Mouse (Mus musculus): ENCODE measurements around the gene Dtd1. TPM values are rescaled to one million over a fixed set of nuclear protein-coding genes. Genes with fewer than 3 reads are reported as not detected.

Gene Dtd1
- polyA plus RNA-seq, 1 experiment from 2014 or later, result 47.9 TPM

DNA sequence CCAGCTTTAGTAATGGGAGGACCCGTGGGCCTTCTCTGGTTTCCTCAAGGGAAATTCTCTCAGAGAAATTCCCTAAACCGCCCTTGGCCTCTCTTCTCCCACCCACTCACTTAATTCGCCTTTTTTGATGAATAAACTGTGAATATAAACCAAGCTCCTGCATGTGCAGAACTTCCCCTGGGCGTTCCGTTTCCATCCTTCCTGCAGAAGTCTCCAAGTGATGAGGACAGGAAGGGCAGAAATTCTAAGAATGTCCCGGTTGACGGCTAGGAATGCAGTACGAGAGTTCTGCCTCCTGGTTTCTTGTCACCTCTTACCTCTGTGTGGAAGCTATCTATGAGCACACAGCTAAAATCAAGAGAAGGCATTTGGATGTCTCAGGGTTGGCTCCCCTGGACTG, 197.8 kb downstream of the Dtd1 start:
- Histone ChIP-seq H3K9me3 (ENCODE audit: control insufficient read depth, low read length) (no peaks in the 10 kb centered on the region), H3K4me1 (ENCODE audit: control insufficient read depth, insufficient read depth, low read length) (no peaks in the 10 kb centered on the region), H3K27ac (ENCODE audit: low read depth, low read length) (no peak overlapping the region), H3K4me2 (replicated peaks; ENCODE audit: low read depth, low read length) (no peak overlapping the region), H3K9ac (ENCODE audit: low read depth, low read length) (no peak overlapping the region), H3K4me3 (ENCODE audit: low read length) (no peak overlapping the region), H3K36me3 (ENCODE audit: control insufficient read depth, insufficient read depth, low read length) (no peaks in the 10 kb centered on the region), H3K27me3 (ENCODE audit: control insufficient read depth, insufficient read depth, low read length) (no peaks in the 10 kb centered on the region)
- 70% methylated on average over 8 of the region's 8 CpGs for WGBS
- ATAC-seq (ENCODE audit: low FRiP score, low TSS enrichment), result no peak

DNA sequence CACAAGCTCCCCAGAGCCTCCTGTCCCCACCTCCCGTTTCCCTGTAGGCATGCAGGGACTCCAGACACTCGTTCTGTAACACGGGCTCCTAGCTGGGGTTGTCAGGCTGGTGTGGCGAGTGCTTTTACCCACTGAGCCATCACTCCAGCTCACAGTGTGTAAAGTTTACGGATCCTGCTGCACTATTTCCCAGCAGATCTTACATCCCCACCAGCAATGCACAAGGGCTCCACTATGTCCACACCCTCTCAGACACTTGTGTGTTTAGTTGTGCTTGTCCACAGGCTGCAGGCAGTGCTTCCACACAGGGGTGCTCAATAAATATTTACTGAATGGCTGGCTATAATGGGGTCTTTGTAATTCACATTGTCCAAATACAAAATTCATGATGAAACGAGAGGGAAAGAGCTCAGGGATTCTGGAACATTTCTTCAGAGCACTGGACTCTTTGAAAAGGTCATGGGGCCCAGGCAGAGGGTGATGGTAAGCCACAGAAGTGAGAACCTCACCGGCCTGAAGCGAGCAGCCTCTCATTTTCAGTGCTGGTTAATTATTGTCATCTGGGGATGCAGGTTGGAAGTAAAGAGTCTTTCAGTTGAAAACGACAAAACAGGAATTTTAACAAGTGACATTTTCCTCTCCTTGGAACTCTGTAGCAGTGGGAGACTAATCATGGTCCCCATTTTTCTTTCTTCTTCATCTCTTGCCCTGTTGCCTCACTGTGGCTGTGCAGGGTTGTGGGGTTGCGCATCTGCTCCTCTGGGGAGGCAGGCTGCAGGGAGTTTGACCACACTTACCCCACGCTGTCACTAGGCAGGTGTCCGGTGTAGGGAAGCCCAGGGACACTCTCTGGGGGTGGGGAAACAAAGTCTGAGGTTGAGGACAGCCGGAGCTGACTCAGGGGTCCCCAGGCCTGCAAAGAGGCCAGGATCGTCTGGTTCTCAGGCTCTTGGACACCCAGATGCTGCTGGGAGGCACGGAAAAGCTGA, 208.4 kb downstream of the Dtd1 start:
- H3K4me3 ChIP-seq (ENCODE audit: low read length), result no peak overlapping the region
- no peaks in the 10 kb centered on the region for H3K9me3 ChIP-seq (ENCODE audit: control insufficient read depth, low read length)
- H3K36me3 ChIP-seq (ENCODE audit: control insufficient read depth, insufficient read depth, low read length), result no peaks in the 10 kb centered on the region
- H3K27me3 ChIP-seq (ENCODE audit: control insufficient read depth, insufficient read depth, low read length), result no peaks in the 10 kb centered on the region
- no peak overlapping the region for H3K9ac ChIP-seq (ENCODE audit: low read depth, low read length)
- H3K4me2 ChIP-seq (replicated peaks; ENCODE audit: low read depth, low read length), result no peak overlapping the region
- no peak overlapping the region for H3K27ac ChIP-seq (ENCODE audit: low read depth, low read length)
- H3K4me1 ChIP-seq (ENCODE audit: control insufficient read depth, insufficient read depth, low read length), result no peaks in the 10 kb centered on the region
- no peak for ATAC-seq (ENCODE audit: low FRiP score, low TSS enrichment)
- WGBS, result 62% methylated on average over 15 of the region's 15 CpGs

Small RNAs within 50 kb of the gene (microRNA-seq; reads per million reads assigned to microRNA genes)
- not detected for gene Gm24823

Other genes with a start within 250 kb of the Dtd1 start
- gene Kat14, start 230.9 kb upstream of the Dtd1 start, polyA plus RNA-seq (2014; fragmentation: Nextera tagmentation; extraction: Ambion mirVana), result 34.8 and 47.5 TPM in 2 replicates
- not detected in 2 replicates for gene Pet117, start 230.9 kb upstream of the Dtd1 start, polyA plus RNA-seq (2014; fragmentation: Nextera tagmentation; extraction: Ambion mirVana)
- 2.2 and 4.1 TPM in 2 replicates for gene Dzank1, start 72.5 kb upstream of the Dtd1 start, polyA plus RNA-seq (2014; fragmentation: Nextera tagmentation; extraction: Ambion mirVana)
- 26.7 and 34.2 TPM in 2 replicates for gene Polr3f, start 72.2 kb upstream of the Dtd1 start, polyA plus RNA-seq (2014; fragmentation: Nextera tagmentation; extraction: Ambion mirVana)
- 67.1 and 84.7 TPM in 2 replicates for gene Rbbp9, start 49.0 kb upstream of the Dtd1 start, polyA plus RNA-seq (2014; fragmentation: Nextera tagmentation; extraction: Ambion mirVana)
- gene Sec23b, start 43.7 kb upstream of the Dtd1 start, polyA plus RNA-seq (2014; fragmentation: Nextera tagmentation; extraction: Ambion mirVana), result 59.9 and 93.5 TPM in 2 replicates
- 41.8 and 61.3 TPM in 2 replicates for gene Smim26, start 5.8 kb upstream of the Dtd1 start, polyA plus RNA-seq (2014; fragmentation: Nextera tagmentation; extraction: Ambion mirVana)
- not detected in 2 replicates for gene Scp2d1, start 223.8 kb downstream of the Dtd1 start, polyA plus RNA-seq (2014; fragmentation: Nextera tagmentation; extraction: Ambion mirVana)